Mouse (Mus musculus) adrenal gland (tissue): ENCODE results near the gene Ighmbp2.

Experiments
- microRNA-seq, 2 experiments: library from miRNA; unstranded; fragments of <30 nt; microRNA quantifications; one replicate each; pipeline ENCODE4; 2019

Gene Ighmbp2

Small RNAs within 50 kb of the gene (microRNA-seq; reads per million reads assigned to microRNA genes)
- gene Mir6984, result 0 to 0.11 reads per million in 2 experiments
